Mouse (Mus musculus): ENCODE measurements at regions not wholly inside any gene's neighbourhood (a gene's known extent, or its start where the extent isn't known, plus 50 kb on each side); places are given as distances from the start of the nearest gene placed in this dataset.
"Not testable (repeated sequence)": the region's sequence is repeated elsewhere in the genome, so short reads cannot be mapped to it uniquely, and the experiment has no call there.

DNA sequence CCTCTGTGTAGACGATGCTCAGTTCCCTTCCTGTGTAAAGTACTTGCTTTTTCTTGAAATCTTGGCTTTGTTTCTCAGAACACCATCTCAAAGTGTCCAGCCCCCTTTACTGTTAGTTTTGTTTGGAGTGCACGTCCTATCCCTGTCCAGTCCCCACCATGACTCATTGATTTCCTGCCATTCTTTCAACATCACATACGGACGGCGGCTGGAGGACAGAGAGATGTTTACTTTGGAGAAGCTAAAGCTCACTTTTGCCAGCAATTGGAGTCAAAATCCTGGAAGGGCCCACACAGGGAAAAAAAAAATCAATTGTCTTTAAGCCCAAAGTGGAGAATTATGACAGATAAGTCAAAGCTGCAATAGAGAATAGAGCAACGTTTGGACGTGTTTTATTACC lies 51.8 kb downstream of the Gm5426 start:
- in situ Hi-C loops (cut with MboI; ENCODE audit: low sequenced_read_pairs) = no loop called here

DNA sequence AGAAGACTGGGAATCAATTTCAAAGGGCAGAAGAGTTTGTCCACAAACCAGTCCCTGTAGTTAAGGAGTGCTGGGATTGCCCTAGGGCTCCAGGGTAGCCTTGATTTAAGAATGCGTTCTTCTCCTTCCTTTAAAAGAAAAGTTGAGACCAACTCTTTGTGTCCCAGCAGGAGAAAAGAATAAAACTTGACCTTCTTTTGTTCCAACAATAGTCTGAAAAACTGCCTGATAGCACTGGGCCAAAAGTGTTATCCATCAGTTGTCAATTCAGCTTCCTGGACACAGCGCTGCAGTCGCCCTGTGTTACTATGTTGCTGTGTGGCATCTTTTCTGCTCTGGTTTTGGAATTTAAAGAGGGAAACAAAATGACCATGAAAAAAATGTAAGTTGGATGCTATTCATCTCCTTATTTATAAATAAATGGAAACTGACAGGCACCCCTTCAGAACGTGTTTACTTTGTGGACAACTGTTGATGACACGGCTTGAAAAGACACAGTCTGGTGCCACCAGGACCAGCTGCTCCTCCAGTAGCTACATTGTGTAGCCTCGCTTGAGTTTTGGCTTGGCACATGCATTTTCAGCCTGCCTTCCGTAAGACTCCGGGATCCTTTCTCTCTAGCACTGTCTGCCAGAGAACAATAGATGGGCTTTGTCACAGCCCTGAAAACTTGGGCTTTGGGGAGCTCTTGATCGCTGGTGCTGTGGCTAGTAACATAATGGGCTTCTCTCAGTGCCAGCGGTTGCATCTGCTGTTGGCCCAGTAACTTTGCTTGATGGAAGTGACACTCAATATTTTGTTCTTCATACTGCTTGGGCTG lies 54.0 kb downstream of the Gm5426 start:
- in situ Hi-C loops (cut with MboI; ENCODE audit: low sequenced_read_pairs) = no loop called here

DNA sequence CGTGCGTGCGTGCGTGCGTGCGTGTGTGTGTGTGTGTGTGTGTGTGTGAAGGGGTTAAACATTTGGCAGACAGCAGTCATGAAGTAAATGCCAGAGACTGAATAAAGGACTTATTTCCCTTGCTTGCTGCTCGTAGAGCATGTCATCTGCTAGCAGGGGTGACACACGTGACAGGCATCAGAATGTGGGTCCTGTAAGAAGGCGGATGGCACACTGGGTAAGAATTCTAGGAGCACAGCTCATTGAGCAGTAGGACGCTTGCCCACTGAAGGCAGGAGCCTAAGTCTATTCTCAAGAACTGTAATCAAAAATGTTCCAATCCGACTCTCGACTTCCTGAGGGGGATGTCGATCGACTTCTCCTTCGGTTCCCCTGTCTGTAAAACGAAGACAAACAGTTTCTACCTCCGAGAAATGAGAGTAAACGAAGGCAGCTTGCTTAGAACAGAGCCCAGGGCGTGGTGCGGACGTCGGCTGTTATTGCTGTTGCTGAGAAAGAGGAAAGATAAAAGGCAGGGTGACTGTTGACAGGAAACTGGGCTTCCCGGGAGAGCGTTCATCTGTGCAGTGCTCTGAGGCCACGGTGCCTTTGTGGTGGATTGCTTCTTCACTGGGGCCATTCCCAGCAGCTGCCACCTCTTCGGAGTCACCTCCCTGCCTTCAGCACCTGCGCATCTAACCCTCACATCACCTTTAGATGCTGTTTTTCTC lies 64.7 kb downstream of the Gm5426 start:
- in situ Hi-C loops (cut with MboI; ENCODE audit: low sequenced_read_pairs) = no loop called here

DNA sequence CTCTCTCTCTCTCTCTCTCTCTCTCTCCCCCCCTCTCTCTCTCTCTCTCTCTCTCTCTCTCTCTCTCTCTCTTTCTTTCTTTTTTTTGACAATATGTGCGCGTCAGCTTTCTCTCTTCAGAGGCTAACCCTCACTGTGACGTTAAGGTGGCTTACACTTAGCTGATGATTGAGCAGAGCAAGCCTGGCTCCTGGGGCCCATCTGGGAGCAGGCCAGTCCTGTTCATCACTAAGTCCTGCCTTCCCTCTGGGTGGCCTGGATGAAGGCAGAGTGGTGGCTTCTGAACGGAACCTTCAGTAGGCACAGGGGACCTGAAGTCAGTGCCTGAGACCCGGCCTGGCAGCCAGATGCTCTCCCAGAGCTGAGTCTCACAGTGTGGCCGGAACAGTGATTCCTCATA lies 65.5 kb downstream of the Gm5426 start:
- in situ Hi-C loops (cut with MboI; ENCODE audit: low sequenced_read_pairs) = no loop called here

DNA sequence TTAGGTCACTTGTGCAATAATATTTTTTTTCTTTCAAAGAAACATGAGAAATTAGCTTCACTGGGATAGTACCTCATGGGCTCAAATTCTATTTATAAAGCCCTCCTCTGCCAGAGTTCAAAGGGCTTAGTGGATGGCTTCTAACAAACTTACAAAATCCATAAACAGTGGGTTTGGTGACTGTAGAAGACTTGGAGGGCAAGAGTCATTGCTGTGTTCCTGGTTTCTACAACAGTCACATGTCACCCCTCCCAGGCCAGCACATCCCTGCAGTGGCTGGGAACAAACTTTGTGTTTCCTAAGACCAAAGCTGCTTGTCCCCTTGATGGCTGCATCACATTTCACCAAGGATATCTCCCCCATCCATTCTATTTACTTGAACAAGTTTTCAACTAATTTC lies 66.5 kb downstream of the Gm5426 start:
- in situ Hi-C loops (cut with MboI; ENCODE audit: low sequenced_read_pairs) = no loop called here

DNA sequence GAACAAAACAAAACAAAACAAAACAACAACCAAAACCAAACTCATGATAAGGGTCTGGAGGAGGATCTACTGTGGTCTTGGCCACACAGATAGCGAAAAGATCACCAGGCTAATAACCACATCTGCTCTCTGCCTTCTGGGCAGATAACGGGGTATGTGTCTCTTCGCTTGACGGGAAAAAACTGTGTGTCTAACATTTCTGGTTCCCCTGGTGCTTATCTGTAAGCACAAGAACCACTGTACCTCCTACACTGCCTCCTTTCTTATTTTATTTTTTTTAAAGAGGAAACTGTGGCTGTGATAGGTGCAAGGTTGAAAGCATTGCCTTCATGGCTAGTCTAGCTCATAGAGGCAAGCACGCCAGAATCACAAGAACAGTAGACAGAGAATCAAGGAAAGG lies 67.8 kb downstream of the Gm5426 start:
- in situ Hi-C loops (cut with MboI; ENCODE audit: low sequenced_read_pairs) = no loop called here

DNA sequence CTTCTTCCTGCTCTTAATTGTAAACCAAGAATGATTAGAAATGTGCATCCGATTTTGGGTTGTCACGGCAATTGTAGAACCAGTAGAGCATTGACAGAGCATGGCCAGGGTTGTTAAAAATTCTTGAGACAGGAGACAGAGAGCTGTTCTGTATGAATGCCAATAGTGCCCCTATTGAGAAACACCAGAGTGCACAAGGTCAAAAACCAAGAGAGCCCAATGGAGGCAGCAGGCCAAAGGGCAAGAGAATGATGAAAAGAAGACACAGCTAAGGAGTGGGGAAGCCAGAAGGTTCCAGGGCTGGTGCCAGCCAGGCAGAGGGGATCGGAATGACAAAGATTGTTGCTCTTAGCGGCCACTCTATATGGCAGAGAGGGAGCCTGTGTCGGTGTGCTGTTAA lies 72.8 kb downstream of the Gm5426 start:
- in situ Hi-C loops (cut with MboI; ENCODE audit: low sequenced_read_pairs) = no loop called here

DNA sequence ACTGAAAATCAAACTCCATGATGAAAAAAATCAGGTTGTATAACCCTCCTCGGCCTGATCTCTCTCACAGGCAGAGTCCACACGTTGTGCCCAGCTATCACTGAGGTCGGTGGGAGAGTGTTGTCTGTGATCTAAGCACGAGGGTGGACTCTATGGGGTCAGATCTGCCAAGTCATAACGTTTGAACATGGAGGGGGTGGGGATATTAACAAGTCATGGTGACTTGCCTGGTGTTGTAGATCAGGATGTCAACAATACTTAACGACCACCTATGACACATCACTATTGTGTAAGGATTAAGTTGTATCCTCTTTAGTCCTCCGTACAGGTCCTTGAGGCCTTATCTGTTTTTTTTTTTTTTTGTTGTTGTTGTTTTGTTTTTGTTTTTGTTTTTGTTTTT lies 74.8 kb downstream of the Gm5426 start:
- in situ Hi-C loops (cut with MboI; ENCODE audit: low sequenced_read_pairs) = loop anchor here (10.0 kb wide), 2 partner anchors 404 to 1104 kb away; partner anchors contain the start of gene Btg1

DNA sequence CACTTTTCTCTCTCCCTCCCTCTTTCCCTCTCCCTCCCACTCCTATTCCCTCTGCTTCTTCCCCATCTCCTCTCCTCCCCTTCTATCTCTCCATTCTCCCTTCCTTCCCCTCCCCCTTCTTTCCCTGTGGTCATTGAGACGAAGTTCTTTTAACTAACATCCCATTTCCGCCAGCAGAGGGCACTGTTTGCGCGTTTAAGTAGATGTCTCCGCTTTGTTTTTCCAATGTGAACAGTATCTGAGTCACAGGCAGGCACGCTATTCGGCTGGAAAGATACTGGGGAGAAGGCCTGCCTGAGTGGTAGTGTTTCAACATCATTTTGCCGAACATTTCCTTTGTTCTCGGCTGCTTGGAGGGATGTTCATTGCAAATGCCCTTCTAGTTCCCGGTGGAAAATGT lies 77.5 kb downstream of the Gm5426 start:
- in situ Hi-C loops (cut with MboI; ENCODE audit: low sequenced_read_pairs) = loop anchor here (10.0 kb wide), 2 partner anchors 401 to 1101 kb away; partner anchors contain the start of gene Btg1

DNA sequence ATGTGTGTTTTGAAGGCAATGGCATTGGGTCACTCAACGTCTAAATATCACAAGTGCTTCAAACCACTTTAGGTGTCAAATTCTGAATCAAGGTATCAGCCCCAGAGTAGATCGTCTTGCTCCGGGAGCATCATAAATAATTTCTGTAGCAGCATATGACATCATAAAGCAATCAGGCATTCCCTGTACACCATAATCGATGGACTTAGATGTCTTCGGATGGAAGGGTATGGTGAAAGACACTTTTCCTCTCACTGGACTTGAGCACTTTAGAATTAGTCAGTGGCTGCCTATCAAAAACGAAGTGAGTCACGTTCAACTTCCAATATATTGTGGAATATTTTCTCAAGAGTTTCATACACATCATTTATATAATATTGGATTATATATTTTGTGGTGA lies 77.9 kb downstream of the Gm5426 start:
- in situ Hi-C loops (cut with MboI; ENCODE audit: low sequenced_read_pairs) = loop anchor here (10.0 kb wide), 2 partner anchors 401 to 1101 kb away; partner anchors contain the start of gene Btg1

DNA sequence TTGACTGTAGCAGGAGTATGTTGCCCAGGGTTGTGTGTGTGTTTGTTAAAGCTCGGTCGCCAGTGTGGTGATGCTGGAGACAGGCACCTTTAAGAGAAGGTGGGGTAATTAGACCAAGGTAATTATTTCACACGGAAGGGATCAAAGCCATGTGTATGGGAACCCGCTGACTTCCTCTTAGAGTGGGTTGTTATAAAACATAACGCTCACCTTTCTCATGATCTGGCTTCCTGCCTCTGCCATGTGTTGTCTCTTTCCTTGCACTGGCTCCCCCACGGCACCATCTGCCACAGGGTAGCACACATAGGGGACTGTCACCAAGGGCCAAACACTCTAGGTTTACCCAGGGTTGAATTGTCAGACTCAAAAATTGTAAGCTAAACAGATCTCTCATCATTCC lies 78.5 kb downstream of the Gm5426 start:
- in situ Hi-C loops (cut with MboI; ENCODE audit: low sequenced_read_pairs) = loop anchor here (10.0 kb wide), 2 partner anchors 400 to 1100 kb away; partner anchors contain the start of gene Btg1

DNA sequence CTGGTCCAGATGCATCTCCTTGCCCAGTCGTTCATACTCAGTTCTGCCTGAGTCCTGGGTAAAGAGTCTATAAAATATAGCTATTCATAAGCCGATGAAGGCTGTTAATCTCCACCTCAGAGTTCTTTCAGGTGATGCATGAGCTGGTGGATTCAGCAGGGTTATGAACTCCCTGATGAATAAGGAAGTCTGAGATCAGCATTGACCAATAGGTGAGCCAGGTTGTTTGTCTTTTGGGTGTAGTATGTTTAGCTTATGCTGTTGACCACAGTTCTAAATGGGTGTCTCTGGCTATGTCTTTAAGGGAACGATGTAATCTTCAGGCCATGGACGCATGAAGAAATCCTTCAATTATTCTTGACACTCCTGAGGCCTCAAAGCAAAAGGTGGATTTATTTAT lies 84.3 kb downstream of the Gm5426 start:
- in situ Hi-C loops (cut with MboI; ENCODE audit: low sequenced_read_pairs) = no loop called here

DNA sequence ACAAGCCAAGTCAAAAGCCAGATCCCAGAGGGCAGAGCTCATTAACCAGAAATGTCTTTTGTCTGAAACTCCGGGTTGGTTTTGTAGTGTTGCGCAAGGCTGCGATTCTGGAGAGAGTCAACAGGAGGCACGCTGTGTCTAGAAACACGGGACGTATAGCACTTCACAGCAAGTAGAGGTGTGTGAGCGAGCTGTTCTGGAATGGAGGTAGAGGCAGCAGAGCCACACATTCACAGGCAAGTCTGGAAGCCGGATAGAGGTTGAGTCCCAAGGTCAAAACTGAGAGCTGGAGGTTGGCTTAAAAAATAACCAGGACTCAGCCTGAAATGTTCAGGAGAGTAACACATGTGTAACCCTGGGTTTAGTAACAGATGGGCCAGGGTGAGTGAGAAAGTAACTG lies 94.0 kb downstream of the Gm5426 start:
- in situ Hi-C loops (cut with MboI; ENCODE audit: low sequenced_read_pairs) = no loop called here

DNA sequence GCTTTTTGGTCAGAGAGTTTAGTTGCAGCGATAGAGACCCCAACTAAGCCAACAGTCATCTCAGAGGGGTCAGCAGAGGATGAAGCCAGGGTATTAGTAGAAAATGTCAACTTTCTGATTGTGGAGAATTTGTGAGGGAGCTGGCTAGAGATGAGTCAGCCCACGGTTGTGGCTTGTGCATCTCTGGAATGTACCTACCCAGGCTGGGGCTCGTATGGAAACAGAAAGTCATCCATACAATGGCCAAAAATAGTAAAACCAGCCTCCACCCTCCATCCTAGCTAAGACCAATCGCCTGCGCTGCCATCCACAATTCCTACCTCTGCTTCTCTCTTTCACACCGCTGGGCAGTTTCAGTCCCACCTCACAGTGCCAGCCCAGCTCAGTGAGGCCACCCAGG lies 94.9 kb downstream of the Gm5426 start:
- in situ Hi-C loops (cut with MboI; ENCODE audit: low sequenced_read_pairs) = no loop called here

DNA sequence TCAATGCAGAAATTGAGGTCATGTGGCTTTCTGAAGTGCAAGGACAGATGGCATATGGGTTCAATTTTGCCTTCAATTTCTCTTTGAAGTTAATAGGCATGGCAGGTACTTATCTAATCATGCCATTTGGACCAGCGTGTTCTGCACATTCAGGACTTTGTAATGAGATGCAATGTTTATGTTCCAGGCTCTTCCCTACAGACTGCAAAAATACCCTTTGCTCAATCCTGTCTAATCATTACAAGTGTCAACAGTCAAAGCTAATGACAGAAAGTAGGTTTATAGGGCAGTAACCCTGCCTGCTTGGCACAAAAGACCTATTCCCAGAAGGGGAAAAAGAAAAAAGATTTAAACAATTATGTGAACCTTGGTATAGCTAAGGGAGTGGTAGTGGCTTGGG lies 96.5 kb downstream of the Gm5426 start:
- in situ Hi-C loops (cut with MboI; ENCODE audit: low sequenced_read_pairs) = no loop called here

DNA sequence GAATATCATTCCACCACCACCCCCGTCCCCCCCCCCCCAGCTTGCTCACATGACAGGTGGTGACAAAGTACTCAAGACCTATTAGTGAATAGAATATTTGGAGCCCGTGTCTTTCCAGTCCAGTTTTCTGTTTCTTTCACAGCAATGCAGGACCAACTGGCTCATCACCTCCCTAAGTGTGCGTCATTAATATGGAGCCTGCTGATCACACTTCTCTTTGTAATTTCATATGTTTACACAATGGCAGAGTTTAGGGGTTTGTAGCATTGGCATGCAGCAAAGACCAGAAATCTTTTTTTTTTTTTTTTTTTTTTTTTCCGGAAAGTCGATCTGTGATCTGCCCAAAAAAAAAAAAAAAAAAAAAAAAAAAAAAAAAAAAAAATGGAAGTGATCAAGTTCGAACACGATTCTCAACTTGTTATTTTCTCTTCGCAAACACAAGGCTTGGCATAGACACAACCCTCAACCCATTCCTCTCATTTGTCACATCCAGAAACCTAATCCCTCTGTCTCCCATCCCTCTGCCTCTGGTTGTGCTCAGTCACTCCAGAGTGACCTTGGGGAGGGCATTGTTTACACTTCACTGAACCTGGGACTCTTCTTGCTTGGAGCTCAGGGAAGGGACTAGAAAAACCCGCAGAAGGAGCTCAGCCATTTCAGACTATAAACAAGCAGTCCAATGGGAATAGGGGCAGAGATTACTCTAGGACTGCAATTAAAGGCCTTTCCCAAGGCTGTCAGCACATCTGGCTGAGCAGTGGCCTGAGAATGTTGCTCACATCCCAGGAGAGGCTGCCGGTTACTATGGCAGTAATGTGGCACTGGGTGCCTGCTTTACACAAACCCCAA lies 98.4 kb downstream of the Gm5426 start:
- in situ Hi-C loops (cut with MboI; ENCODE audit: low sequenced_read_pairs) = no loop called here

DNA sequence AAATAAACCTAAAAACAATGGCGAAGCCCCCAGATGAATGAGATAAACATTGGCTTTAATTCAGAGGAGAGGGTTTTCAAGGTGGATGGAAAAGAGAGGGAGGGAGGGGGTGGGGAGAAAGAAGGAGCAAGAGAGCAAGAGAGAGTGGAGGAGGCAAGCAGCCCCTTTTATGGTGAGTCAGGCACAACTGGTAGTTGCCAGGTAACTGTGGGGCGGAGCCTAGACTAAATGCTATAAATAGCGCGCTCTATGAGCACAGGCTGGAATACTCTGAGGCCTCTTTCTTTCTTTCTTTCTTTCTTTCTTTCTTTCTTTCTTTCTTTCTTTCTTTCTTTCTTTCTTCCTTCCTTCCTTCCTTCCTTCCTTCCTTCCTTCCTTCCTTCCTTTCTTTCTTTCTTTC lies 99.6 kb downstream of the Gm5426 start:
- in situ Hi-C loops (cut with MboI; ENCODE audit: low sequenced_read_pairs) = not testable (repeated sequence)

DNA sequence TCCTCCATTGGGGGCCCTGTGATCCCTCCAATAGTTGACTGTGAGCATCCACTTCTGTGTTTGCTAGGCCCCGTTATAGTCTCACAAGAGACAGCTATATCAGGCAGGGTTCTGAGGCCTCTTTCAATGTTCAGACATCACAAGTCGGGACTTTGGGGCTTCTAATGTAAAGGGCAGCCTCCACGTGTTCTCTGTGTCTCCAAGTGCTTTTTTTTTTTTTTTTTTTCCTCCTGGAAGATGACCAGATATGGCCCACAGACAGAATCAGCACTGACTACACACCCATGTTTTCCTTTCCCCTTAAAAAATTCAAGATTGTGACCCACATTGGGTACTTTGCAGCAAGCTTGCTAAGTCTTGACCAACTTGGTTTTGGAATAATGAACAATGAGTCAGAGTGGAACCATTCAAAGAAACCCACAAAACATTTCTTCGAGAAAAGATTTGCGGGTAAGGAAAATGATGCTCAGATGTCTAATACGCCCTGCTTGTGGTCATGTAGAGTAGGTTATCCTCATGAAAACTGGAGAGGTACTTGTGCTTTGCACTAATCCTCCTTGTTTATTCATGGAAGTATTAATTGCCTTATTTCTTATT lies 100.5 kb downstream of the Gm5426 start:
- in situ Hi-C loops (cut with MboI; ENCODE audit: low sequenced_read_pairs) = no loop called here

DNA sequence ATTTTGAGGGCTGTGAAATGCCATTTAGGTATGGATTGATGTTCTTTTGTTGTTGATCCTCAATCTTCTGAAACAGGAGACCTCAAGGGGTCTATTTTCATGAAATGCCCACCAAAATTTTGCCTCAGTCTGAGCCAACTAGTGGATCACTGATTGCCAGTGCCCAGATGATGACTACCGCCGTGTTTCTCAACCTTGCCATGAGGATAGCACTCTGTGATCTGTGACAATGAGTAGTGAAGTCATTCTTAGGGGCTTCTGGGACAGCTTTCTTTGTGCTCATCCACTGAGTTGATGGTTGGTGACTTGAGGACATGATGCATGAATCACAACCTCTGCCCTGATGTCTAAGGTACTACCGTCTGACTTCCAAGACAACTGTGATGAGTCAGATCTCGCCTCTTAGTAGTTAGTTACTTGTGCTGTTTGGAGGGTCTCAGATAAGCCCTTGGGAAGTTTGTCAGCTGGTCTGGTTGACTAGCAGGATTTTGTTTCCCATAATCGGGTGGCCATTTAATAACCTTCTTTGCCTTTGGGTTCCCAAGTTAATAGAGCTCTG lies 101.2 kb downstream of the Gm5426 start:
- in situ Hi-C loops (cut with MboI; ENCODE audit: low sequenced_read_pairs) = no loop called here

DNA sequence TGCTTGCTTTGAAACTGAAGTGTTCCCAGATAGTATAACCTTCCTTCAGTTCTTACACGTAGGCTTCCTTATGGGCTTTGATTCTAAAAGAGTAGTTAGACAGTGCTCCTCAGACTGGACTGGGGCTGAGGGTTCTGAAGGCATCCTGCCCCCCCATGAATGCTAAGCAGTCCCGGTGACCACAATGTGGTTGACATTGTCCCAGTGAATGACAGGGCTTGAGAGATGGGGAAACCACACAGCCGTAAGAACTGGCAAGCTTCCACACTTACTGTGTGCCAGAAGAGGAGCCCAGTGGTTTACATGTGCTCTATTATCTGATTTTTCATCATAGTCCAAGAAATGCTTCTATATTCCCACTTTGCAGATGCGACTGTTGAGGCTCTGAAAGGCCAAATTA lies 101.8 kb downstream of the Gm5426 start:
- in situ Hi-C loops (cut with MboI; ENCODE audit: low sequenced_read_pairs) = no loop called here

DNA sequence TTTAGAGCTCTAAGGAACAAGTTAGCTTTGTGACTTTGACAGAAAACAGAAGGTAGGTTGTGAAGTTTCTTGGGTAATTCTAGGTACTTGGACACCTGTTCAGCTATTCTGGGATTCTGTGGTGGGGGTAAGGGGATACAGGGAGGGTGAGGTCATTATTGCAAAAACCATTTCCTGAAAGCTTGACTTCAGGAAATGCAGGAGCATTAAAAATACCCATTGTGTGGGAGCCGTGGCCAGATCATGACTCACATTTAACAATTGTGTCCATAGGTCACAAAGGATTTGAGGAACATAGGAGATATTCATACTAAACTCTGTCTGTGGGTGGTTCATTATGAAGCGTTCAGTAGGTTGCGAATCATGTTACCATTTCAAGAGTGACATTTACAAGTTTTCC lies 102.4 kb downstream of the Gm5426 start:
- in situ Hi-C loops (cut with MboI; ENCODE audit: low sequenced_read_pairs) = no loop called here

Measured in CH12F3 (cell line).